Mouse (Mus musculus) midbrain, embryonic 13.5 days (tissue): ENCODE results near the gene Man2b1. TPM values are rescaled to one million over a fixed set of nuclear protein-coding genes. Genes with fewer than 3 reads are reported as not detected.

Experiments
- ATAC-seq: fragments of 200-750 bp; cut with Nextera tagmentation; 2 replicates; pipeline ENCODE4 v1.8.0; 2017; ENCODE audit warnings: mild to moderate bottlenecking, moderate TSS enrichment, moderate library complexity
- H3K27ac ChIP-seq: fragments of 300-500 bp; sonication (generic); 2 replicates; pipeline ENCODE4 v1.5.1; 2015; ENCODE audit warnings: inconsistent platforms, mild to moderate bottlenecking, moderate library complexity
- H3K27me3 ChIP-seq: fragments of 300-500 bp; sonication (generic); 2 replicates; pipeline ENCODE4 v1.6.1; 2015; ENCODE audit warnings: mild to moderate bottlenecking, inconsistent platforms
- H3K36me3 ChIP-seq: fragments of 300-500 bp; sonication (generic); 2 replicates; pipeline ENCODE4 v1.6.1; 2015; ENCODE audit warnings: mild to moderate bottlenecking, inconsistent platforms
- H3K4me1 ChIP-seq: fragments of 300-500 bp; sonication (generic); replicated peaks from 2 replicates; pipeline ENCODE4 v1.6.1; 2015; ENCODE audit warnings: inconsistent platforms
- H3K4me2 ChIP-seq: fragments of 300-500 bp; sonication (generic); replicated peaks from 2 replicates; pipeline ENCODE4 v1.6.1; 2015; ENCODE audit warnings: moderate library complexity, mild to moderate bottlenecking, inconsistent platforms
- H3K4me3 ChIP-seq: fragments of 300-500 bp; sonication (generic); replicated peaks from 2 replicates; pipeline ENCODE4 v1.5.1; 2015; ENCODE audit warnings: mild to moderate bottlenecking, inconsistent platforms
- H3K9ac ChIP-seq: fragments of 300-500 bp; sonication (generic); replicated peaks from 2 replicates; pipeline ENCODE4 v1.6.1; 2015; ENCODE audit warnings: mild to moderate bottlenecking, inconsistent platforms
- H3K9me3 ChIP-seq: fragments of 300-500 bp; sonication (generic); 2 replicates; pipeline ENCODE4 v1.6.1; 2016; ENCODE audit warnings: mild to moderate bottlenecking, inconsistent platforms
- WGBS: fragments of 180-500 bp; shearing (Covaris S2); methylation state at CpG from one replicate; pipeline ENCODE4 v1.1.7; 2015; 5-methylcytosine and 5-hydroxymethylcytosine counted together
- polyA plus RNA-seq: library from polyadenylated mRNA; unstranded; fragments of >200 nt; fragmentation: Nextera tagmentation; extraction: Ambion mirVana; gene quantifications from 2 replicates; pipeline ENCODE4 v1.2.1, GENCODE M21; 2015

Man2b1 gene
- polyA plus RNA-seq = 16.6 and 17.3 TPM in 2 replicates

- H3K4me2 ChIP-seq = peak within 1 kb of the TSS; percentile 87
- 2% methylated on average over 30 of the region's 30 CpGs for WGBS
- H3K4me3 ChIP-seq = peak within 1 kb of the TSS; percentile 61
- ATAC-seq = peak; percentile 88
- H3K9ac ChIP-seq = peak within 1 kb of the TSS; percentile 77
- H3K9me3 ChIP-seq = no peaks in the 10 kb centered on the region
- H3K27me3 ChIP-seq = no peaks in the 10 kb centered on the region
- H3K4me1 ChIP-seq = peaks cover 36% of the 10 kb centered on the region
- H3K36me3 ChIP-seq = peaks cover 24% of the 10 kb centered on the region
- no peak within 1 kb of the TSS for H3K27ac ChIP-seq
Measured at GRCm38 (mm10) chr8:85083108-85083813, at the start of gene Man2b1. TSS of gene Man2b1 (plus strand) at chr8:85083270.

- WGBS = 70% methylated on average over 1 of the region's 1 CpGs
- ATAC-seq = no peak
- H3K36me3 ChIP-seq = peaks cover 40% of the 10 kb centered on the region
Measured at GRCm38 (mm10) chr8:85033867-85034266, 49.2 kb upstream of the Man2b1 start.

GRCm38 (mm10) chr8:85034764-85035163 is 48.3 kb upstream of the Man2b1 start:
- no peak overlapping the region for H3K9ac ChIP-seq
- H3K36me3 ChIP-seq = peaks cover 35% of the 10 kb centered on the region
- ATAC-seq = no peak
- no peaks in the 10 kb centered on the region for H3K9me3 ChIP-seq
- H3K4me2 ChIP-seq = peak overlapping the region; percentile 80
- H3K27me3 ChIP-seq = no peaks in the 10 kb centered on the region
- peaks cover 36% of the 10 kb centered on the region for H3K4me1 ChIP-seq
- peak overlapping the region; percentile 83 for H3K4me3 ChIP-seq
- 3% methylated on average over 13 of the region's 13 CpGs for WGBS
- H3K27ac ChIP-seq = no peak overlapping the region

More at GRCm38 (mm10) chr8:85033867-85034266, 49.2 kb upstream of the Man2b1 start:
- Histone ChIP-seq H3K9me3 (no peaks in the 10 kb centered on the region), H3K4me2 (no peak overlapping the region), H3K4me3 (no peak overlapping the region), H3K27me3 (no peaks in the 10 kb centered on the region), H3K4me1 (peaks cover 34% of the 10 kb centered on the region), H3K9ac (no peak overlapping the region), H3K27ac (no peak overlapping the region)

GRCm38 (mm10) chr8:85035165-85035727 is 47.8 kb upstream of the Man2b1 start:
- Histone ChIP-seq H3K9ac (peak overlapping the region; percentile 75), H3K36me3 (peaks cover 34% of the 10 kb centered on the region), H3K4me2 (peak overlapping the region; percentile 80), H3K27me3 (no peaks in the 10 kb centered on the region), H3K9me3 (no peaks in the 10 kb centered on the region), H3K4me3 (peak overlapping the region; percentile 83), H3K4me1 (peaks cover 36% of the 10 kb centered on the region), H3K27ac (no peak overlapping the region)
- WGBS = 6% methylated on average over 12 of the region's 12 CpGs
- no peak for ATAC-seq

GRCm38 (mm10) chr8:85035728-85036310 is 47.3 kb upstream of the Man2b1 start:
- ATAC-seq = peak; percentile 2; the same call in 1 of the 2 replicates
- Histone ChIP-seq H3K4me2 (peak overlapping the region; percentile 80), H3K4me3 (peak overlapping the region; percentile 83), H3K27ac (peak overlapping the region; percentile 82), H3K4me1 (peaks cover 36% of the 10 kb centered on the region), H3K27me3 (no peaks in the 10 kb centered on the region), H3K9ac (peak overlapping the region; percentile 75), H3K9me3 (no peaks in the 10 kb centered on the region), H3K36me3 (peaks cover 35% of the 10 kb centered on the region)
- WGBS = 1% methylated on average over 15 of the region's 15 CpGs

GRCm38 (mm10) chr8:85036381-85036717 is 46.7 kb upstream of the Man2b1 start:
- Histone ChIP-seq H3K4me2 (peak overlapping the region; percentile 80), H3K4me1 (peaks cover 36% of the 10 kb centered on the region), H3K27me3 (no peaks in the 10 kb centered on the region), H3K27ac (peak overlapping the region; percentile 82), H3K36me3 (peaks cover 37% of the 10 kb centered on the region), H3K9me3 (no peaks in the 10 kb centered on the region), H3K4me3 (peak overlapping the region; percentile 83), H3K9ac (peak overlapping the region; percentile 75)
- WGBS = under 1% methylated on average over 9 of the region's 9 CpGs
- ATAC-seq = peak; percentile 55

- H3K9ac ChIP-seq = peak within 1 kb of the TSS; percentile 91
- under 1% methylated on average over 56 of the region's 59 CpGs for WGBS
- H3K4me2 ChIP-seq = peak within 1 kb of the TSS; percentile 91
- H3K27ac ChIP-seq = peak within 1 kb of the TSS; percentile 99
- peaks cover 36% of the 10 kb centered on the region for H3K4me1 ChIP-seq
- ATAC-seq = peak; percentile 88
- no peaks in the 10 kb centered on the region for H3K27me3 ChIP-seq
- H3K9me3 ChIP-seq = no peaks in the 10 kb centered on the region
- peak within 1 kb of the TSS; percentile 83 for H3K4me3 ChIP-seq
- H3K36me3 ChIP-seq = peaks cover 36% of the 10 kb centered on the region
Measured at GRCm38 (mm10) chr8:85036718-85037365, 46.2 kb upstream of the Man2b1 start, which contains the start of gene Tnpo2. TSS of gene Tnpo2 (plus strand) at chr8:85036915.

GRCm38 (mm10) chr8:85037366-85037680 is 45.7 kb upstream of the Man2b1 start:
- Histone ChIP-seq H3K36me3 (peaks cover 36% of the 10 kb centered on the region), H3K9me3 (no peaks in the 10 kb centered on the region), H3K4me1 (peaks cover 36% of the 10 kb centered on the region), H3K9ac (peak overlapping the region; percentile 91), H3K4me3 (peak overlapping the region; percentile 83), H3K4me2 (peak overlapping the region; percentile 91), H3K27me3 (no peaks in the 10 kb centered on the region), H3K27ac (peak overlapping the region; percentile 99)
- WGBS = 2% methylated on average over 14 of the region's 14 CpGs
- ATAC-seq = peak; percentile 79

GRCm38 (mm10) chr8:85037681-85038531 is 45.2 kb upstream of the Man2b1 start:
- peak; percentile 26 for ATAC-seq
- WGBS = under 1% methylated on average over 57 of the region's 57 CpGs
- H3K4me1 ChIP-seq = peaks cover 36% of the 10 kb centered on the region
- peak overlapping the region; percentile 91 for H3K4me2 ChIP-seq
- H3K4me3 ChIP-seq = peak overlapping the region; percentile 83
- peak overlapping the region; percentile 91 for H3K9ac ChIP-seq
- H3K27ac ChIP-seq = peak overlapping the region; percentile 99
- H3K9me3 ChIP-seq = no peaks in the 10 kb centered on the region
- H3K36me3 ChIP-seq = peaks cover 32% of the 10 kb centered on the region
- H3K27me3 ChIP-seq = no peaks in the 10 kb centered on the region

GRCm38 (mm10) chr8:85043619-85044018 is 39.5 kb upstream of the Man2b1 start:
- no peak overlapping the region for H3K27ac ChIP-seq
- H3K4me3 ChIP-seq = no peak overlapping the region
- 97% methylated on average over 6 of the region's 6 CpGs for WGBS
- H3K4me1 ChIP-seq = peaks cover 9% of the 10 kb centered on the region
- peaks cover 83% of the 10 kb centered on the region for H3K36me3 ChIP-seq
- ATAC-seq = no peak
- H3K27me3 ChIP-seq = no peaks in the 10 kb centered on the region
- H3K9me3 ChIP-seq = no peaks in the 10 kb centered on the region
- no peak overlapping the region for H3K4me2 ChIP-seq
- H3K9ac ChIP-seq = no peak overlapping the region

- peaks cover 51% of the 10 kb centered on the region for H3K36me3 ChIP-seq
- no peak for ATAC-seq
- no peaks in the 10 kb centered on the region for H3K27me3 ChIP-seq
- no peak overlapping the region for H3K4me3 ChIP-seq
- H3K4me1 ChIP-seq = peaks cover 22% of the 10 kb centered on the region
- H3K27ac ChIP-seq = no peak overlapping the region
- no peak overlapping the region for H3K9ac ChIP-seq
- H3K9me3 ChIP-seq = no peaks in the 10 kb centered on the region
- WGBS = 90% methylated on average over 7 of the region's 7 CpGs
- no peak overlapping the region for H3K4me2 ChIP-seq
Measured at GRCm38 (mm10) chr8:85057367-85057766, 25.7 kb upstream of the Man2b1 start.
